Mouse (Mus musculus) spleen, adult 2 months (tissue): ENCODE results near the gene Abcc4. TPM values are rescaled to one million over a fixed set of nuclear protein-coding genes. Genes with fewer than 3 reads are reported as not detected.

Source experiments
- DNase-seq, 2 experiments: peaks; one replicate each; pipeline versions ENCODE4 v3.0.0 to v3.0.0-alpha.2; 2012 to 2021; ENCODE audit warnings: low spot score in 2 of 2, low read depth in 1 of 2
- H3K27ac ChIP-seq: fragments of 200-500 bp; 2 replicates; pipeline ENCODE4 v1.5.1; 2012; ENCODE audit warnings: low read length, inconsistent platforms; ENCODE audit not compliant: insufficient read depth
- H3K27me3 ChIP-seq: fragments of 200-500 bp; 2 replicates; pipeline ENCODE4 v1.6.1; 2012; ENCODE audit warnings: mild to moderate bottlenecking, moderate library complexity, low read length, inconsistent platforms; ENCODE audit not compliant: control insufficient read depth, insufficient read depth
- H3K36me3 ChIP-seq: fragments of 200-500 bp; 2 replicates; pipeline ENCODE4 v1.6.1; 2012; ENCODE audit warnings: mild to moderate bottlenecking, low read length, inconsistent platforms; ENCODE audit not compliant: control insufficient read depth, insufficient read depth
- H3K4me1 ChIP-seq: fragments of 200-500 bp; 2 replicates; pipeline ENCODE4 v1.6.1; 2011; ENCODE audit warnings: inconsistent platforms; ENCODE audit not compliant: control insufficient read depth, insufficient read depth, insufficient read length
- H3K4me3 ChIP-seq: fragments of 200-500 bp; 2 replicates; pipeline ENCODE4 v1.5.1; 2011; ENCODE audit warnings: mild to moderate bottlenecking, inconsistent platforms; ENCODE audit not compliant: insufficient read depth, insufficient read length; ENCODE audit errors: extremely low read depth
- CTCF ChIP-seq: fragments of 200-500 bp; IDR thresholded peaks from 2 replicates; pipeline ENCODE4 v1.5.1; 2011; ENCODE audit warnings: mild to moderate bottlenecking, inconsistent platforms; ENCODE audit not compliant: insufficient read depth, insufficient read length, insufficient replicate concordance; ENCODE audit errors: extremely low read depth
- POLR2A ChIP-seq: fragments of 200-500 bp; IDR thresholded peaks from 2 replicates; pipeline ENCODE4 v1.6.1; 2011; ENCODE audit warnings: low read depth, low read length, inconsistent platforms
- WGBS: fragments of 180-500 bp; shearing (Covaris S2); methylation state at CpG from one replicate; pipeline ENCODE4 v1.1.7; 2018; 5-methylcytosine and 5-hydroxymethylcytosine counted together
- polyA plus RNA-seq: library from polyadenylated mRNA; depleted of rRNA; stranded (reverse); fragments of >200 nt; gene quantifications from 2 replicates; pipeline ENCODE4 v1.2.3, GENCODE M21; 2012

The Abcc4 gene
- polyA plus RNA-seq, 1 experiment: 2.9 TPM

DNA sequence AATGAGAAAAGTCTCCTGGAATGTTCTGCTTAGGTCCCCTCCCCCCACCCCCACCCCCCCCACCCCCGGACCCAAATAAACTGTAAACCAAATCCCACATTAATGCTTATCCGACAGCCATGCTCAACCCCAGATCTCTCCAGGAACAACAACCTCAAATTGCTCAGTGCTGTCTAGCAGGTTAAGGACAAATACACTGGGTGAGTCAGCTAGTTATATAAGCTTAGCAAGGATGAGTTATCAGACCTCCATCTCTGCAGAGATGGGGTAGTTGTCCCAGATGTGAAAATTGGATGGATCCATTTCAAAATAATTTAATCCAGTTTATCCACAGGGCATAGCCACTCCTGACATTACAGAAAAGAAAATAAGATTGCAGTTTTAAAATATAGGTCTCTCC is 210.6 kb downstream of the Abcc4 start:
- whole genome bisulfite sequencing: 88% methylated on average over 2 of the region's 2 CpGs
- peaks cover 3% of the 10 kb centered on the region; the same call in 1 of the 2 replicates for H3K36me3 ChIP-seq
- TF ChIP-seq POLR2A (no peak), CTCF (no peak)

DNA sequence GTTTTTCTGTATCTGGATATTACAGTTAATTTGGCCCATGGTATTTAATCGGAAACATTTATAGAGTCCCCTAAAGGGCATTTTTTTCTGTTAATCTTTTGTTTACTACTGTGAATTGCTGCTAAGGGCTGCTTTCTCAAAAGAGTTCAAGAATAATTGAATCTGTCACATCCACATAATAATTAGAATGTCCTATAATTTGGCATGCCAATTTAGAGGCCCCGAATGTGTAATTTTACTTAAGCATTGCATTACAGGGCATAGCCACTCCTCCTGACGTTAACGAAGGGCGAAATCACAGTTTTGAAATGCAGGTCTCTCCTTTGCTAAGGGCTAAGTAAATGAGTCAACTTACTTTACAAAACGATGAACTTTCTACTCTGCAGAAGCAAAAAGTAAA is 214.3 kb downstream of the Abcc4 start:
- Histone ChIP-seq H3K36me3 (peaks cover 4% of the 10 kb centered on the region), H3K27ac (no peak overlapping the region), H3K4me3 (no peak overlapping the region), H3K27me3 (no peaks in the 10 kb centered on the region), H3K4me1 (no peaks in the 10 kb centered on the region)
- 94% methylated on average over 6 of the region's 6 CpGs for WGBS
- no peak for TF ChIP-seq POLR2A
- no peak for TF ChIP-seq CTCF
- DNase-seq: no peak

More for the DNA sequence above, 210.6 kb downstream of the Abcc4 start:
- DNase-seq: no peak
- H3K4me3 ChIP-seq: no peak overlapping the region
- H3K27ac ChIP-seq: no peak overlapping the region
- no peaks in the 10 kb centered on the region for H3K4me1 ChIP-seq
- no peaks in the 10 kb centered on the region for H3K27me3 ChIP-seq

- no peak for DNase-seq
- H3K36me3 ChIP-seq: peaks cover 4% of the 10 kb centered on the region
- H3K27me3 ChIP-seq: no peaks in the 10 kb centered on the region
- TF ChIP-seq POLR2A (no peak), CTCF (no peak)
- H3K4me3 ChIP-seq: no peak overlapping the region
- no peak overlapping the region for H3K27ac ChIP-seq
- no peaks in the 10 kb centered on the region for H3K4me1 ChIP-seq
- WGBS: 84% methylated on average over 13 of the region's 13 CpGs
Observed at GRCm38 (mm10) chr14:118491300-118491699, 214.7 kb downstream of the Abcc4 start.

DNA sequence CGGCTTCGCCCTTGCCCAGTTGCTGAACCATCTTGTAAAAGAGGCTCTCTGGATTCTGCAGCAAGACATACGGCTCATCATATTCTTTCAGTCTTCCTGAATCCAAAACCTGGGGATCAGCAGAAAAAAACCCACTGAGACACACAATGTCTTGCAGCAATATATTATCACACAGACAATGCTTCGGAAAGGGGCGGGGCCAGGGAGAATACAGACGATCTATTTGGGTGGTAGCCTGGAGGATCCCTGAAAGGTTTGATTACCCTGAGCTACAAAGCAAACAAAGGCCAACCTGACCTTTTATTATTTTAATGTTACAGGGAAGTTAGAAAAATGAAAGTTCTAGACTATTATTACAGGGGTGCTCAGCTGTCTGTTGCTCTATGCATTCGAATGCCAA is 215.5 kb downstream of the Abcc4 start:
- 92% methylated on average over 7 of the region's 7 CpGs for WGBS

DNA sequence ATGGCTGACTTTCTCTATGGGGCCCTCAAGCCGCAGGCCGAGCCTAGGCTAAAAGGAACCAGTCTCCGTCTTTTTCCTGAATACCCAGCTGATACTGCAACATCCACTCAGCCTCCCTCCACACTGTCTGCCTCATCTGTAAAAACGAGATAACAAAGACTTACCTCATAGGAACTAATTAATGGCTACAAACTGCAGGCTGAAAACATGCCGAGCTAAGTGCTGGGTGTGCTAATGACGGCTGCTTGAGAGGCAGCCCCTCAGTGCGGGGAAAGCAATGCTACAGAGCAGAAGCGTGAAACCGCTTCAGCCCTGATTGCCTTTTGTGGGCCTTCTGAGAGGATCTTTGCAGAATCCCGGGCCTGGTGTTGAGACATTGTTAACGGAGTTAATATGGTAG is 219.7 kb downstream of the Abcc4 start:
- WGBS: 94% methylated on average over 11 of the region's 11 CpGs
- Histone ChIP-seq H3K4me3 (no peak overlapping the region), H3K4me1 (no peaks in the 10 kb centered on the region), H3K27me3 (no peaks in the 10 kb centered on the region), H3K36me3 (peaks cover 7% of the 10 kb centered on the region), H3K27ac (no peak overlapping the region)
- DNase-seq: no peak
- TF ChIP-seq CTCF: no peak
- no peak for TF ChIP-seq POLR2A

More for the DNA sequence above, 215.5 kb downstream of the Abcc4 start:
- Histone ChIP-seq H3K27ac (no peak overlapping the region), H3K27me3 (no peaks in the 10 kb centered on the region), H3K4me1 (no peaks in the 10 kb centered on the region), H3K4me3 (no peak overlapping the region), H3K36me3 (peaks cover 4% of the 10 kb centered on the region)
- no peak for TF ChIP-seq POLR2A
- no peak for TF ChIP-seq CTCF
- DNase-seq: no peak

DNA sequence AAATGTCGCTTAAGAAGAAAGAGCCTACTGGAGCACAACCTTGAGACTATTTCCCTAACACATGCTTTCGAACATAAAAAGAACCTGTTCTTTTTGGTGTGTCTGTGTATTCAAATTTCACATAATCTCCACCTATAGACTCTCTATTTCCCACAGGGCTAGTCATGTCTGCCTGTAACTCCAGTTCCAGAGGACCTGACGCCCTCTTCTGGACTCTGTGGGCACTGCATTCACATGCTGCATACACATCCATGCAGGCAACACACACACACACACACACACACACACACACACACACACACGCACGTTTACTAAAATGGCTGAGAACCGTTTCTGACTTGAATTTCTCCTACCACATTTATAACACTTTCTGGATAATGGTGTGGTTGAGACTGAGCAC is 220.4 kb downstream of the Abcc4 start:
- H3K27me3 ChIP-seq: no peaks in the 10 kb centered on the region
- no peak overlapping the region for H3K27ac ChIP-seq
- no peaks in the 10 kb centered on the region for H3K4me1 ChIP-seq
- TF ChIP-seq CTCF (no peak), POLR2A (no peak)
- no peak overlapping the region for H3K4me3 ChIP-seq
- 91% methylated on average over 6 of the region's 6 CpGs for WGBS
- peaks cover 7% of the 10 kb centered on the region for H3K36me3 ChIP-seq
- DNase-seq: no peak

- Histone ChIP-seq H3K36me3 (peaks cover 3% of the 10 kb centered on the region; the same call in 1 of the 2 replicates), H3K4me3 (no peak overlapping the region), H3K27me3 (no peaks in the 10 kb centered on the region), H3K27ac (no peak overlapping the region), H3K4me1 (no peaks in the 10 kb centered on the region)
- no peak for TF ChIP-seq POLR2A
- TF ChIP-seq CTCF: no peak
- 90% methylated on average over 5 of the region's 5 CpGs for WGBS
- no peak for DNase-seq
Observed at GRCm38 (mm10) chr14:118482320-118482719, 223.7 kb downstream of the Abcc4 start.
